Mouse (Mus musculus): Measurements from ENCODE around the gene Slc25a27.

The Slc25a27 gene

GRCm38 (mm10) chr17:43645136-43645535 lies 21.9 kb downstream of the Slc25a27 start:
- no peak for DNase-seq

- DNase-seq = no peak
Measured at GRCm38 (mm10) chr17:43644375-43644774, 22.6 kb downstream of the Slc25a27 start.

- no peak for DNase-seq
Measured at GRCm38 (mm10) chr17:43643191-43643590, 23.8 kb downstream of the Slc25a27 start.

GRCm38 (mm10) chr17:43640825-43641224 lies 26.2 kb downstream of the Slc25a27 start:
- no peak for DNase-seq

GRCm38 (mm10) chr17:43637146-43637545 lies 29.9 kb downstream of the Slc25a27 start:
- no peak for DNase-seq

- DNase-seq = no peak
Measured at GRCm38 (mm10) chr17:43630427-43630760, 36.6 kb downstream of the Slc25a27 start.

- DNase-seq = peak; percentile 34 to 57
Measured at GRCm38 (mm10) chr17:43629496-43630426, 37.3 kb downstream of the Slc25a27 start, which contains the start of gene Tdrd6. Gene Tdrd6 (minus strand): TSS chr17:43630299.

GRCm38 (mm10) chr17:43629026-43629495 lies 38.0 kb downstream of the Slc25a27 start:
- DNase-seq = no peak

GRCm38 (mm10) chr17:43628246-43628645 lies 38.8 kb downstream of the Slc25a27 start:
- no peak for DNase-seq

GRCm38 (mm10) chr17:43622076-43622475 lies 44.9 kb downstream of the Slc25a27 start:
- no peak for DNase-seq

GRCm38 (mm10) chr17:43619156-43619555 lies 47.9 kb downstream of the Slc25a27 start:
- DNase-seq = no peak

- no peak for DNase-seq
Measured at GRCm38 (mm10) chr17:43612221-43612620, 54.8 kb downstream of the Slc25a27 start.

GRCm38 (mm10) chr17:43611586-43611985 lies 55.4 kb downstream of the Slc25a27 start:
- DNase-seq = peak; percentile 77 to 78

GRCm38 (mm10) chr17:43606704-43607103 lies 60.3 kb downstream of the Slc25a27 start:
- DNase-seq = peak; percentile 88

- no peak for DNase-seq
Measured at GRCm38 (mm10) chr17:43598706-43599105, 68.3 kb downstream of the Slc25a27 start.

- DNase-seq = no peak
Measured at GRCm38 (mm10) chr17:43597742-43598141, 69.3 kb downstream of the Slc25a27 start.

- DNase-seq = no peak
Measured at GRCm38 (mm10) chr17:43592296-43593291, 74.4 kb downstream of the Slc25a27 start.
